Mouse (Mus musculus): ENCODE results near the gene Atcay. TPM values are rescaled to one million over a fixed set of nuclear protein-coding genes. Genes with fewer than 3 reads are reported as not detected.
A peak's percentile ranks its signal among the peaks of the same experiment; 100 is the strongest.

Gene Atcay
- polyA plus RNA-seq, 1 experiment from 2014 or later = not detected

DNA sequence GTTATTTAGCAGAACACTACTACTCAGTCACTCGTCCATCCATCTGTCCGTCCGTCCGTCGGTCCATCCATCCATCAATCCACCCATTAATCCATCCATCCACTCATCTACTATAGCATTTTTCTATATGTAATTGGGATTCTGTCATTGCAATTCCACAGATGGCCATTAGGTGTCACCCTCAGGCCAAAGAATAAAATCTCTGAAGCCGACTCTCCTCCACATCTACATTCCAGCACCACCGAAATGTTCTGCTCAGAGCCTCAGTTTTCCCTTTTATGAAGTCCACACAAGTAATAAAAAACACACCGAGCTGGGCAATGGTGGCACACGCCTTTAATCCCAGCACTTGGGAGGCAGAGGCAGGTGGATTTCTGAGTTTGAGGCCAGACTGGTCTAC is 32.4 kb downstream of the Atcay start:
- peaks cover 24% of the 10 kb centered on the region for H3K4me1 ChIP-seq (replicated peaks)
- no peak overlapping the region for H3K9ac ChIP-seq
- ATAC-seq (ENCODE audit: insufficient read depth) = no peak

DNA sequence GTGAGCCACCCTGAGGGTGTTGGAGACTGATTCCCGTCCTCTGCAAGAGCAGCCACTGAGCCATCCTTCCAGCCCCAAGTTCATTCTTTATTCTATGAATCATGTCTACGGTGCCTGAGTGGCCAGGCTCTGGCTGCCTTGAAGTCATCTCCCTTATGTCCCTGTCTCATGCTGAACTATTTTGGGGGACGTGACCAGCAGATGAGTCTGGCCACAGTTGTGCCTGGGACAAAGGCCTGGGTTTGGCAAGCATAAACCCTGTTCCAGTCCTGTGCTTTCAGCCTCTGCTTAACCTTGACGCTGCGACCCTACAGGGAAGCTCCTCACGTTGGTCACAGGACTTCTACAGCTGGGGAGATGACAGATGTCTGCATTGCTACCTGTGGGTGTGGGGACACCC is 33.3 kb downstream of the Atcay start:
- H3K27me3 ChIP-seq = peaks cover 73% of the 10 kb centered on the region
- H3K4me3 ChIP-seq (replicated peaks) = no peak overlapping the region
- WGBS (ENCODE audit: insufficient replicate concordance) = 42% methylated on average over 6 of the region's 6 CpGs
- H3K9ac ChIP-seq = no peak overlapping the region
- ATAC-seq (ENCODE audit: insufficient read depth) = no peak
- H3K27ac ChIP-seq (replicated peaks) = no peak overlapping the region
- peaks cover 24% of the 10 kb centered on the region for H3K4me1 ChIP-seq (replicated peaks)
- no peaks in the 10 kb centered on the region for H3K36me3 ChIP-seq (replicated peaks)
- H3K9me3 ChIP-seq (replicated peaks) = no peaks in the 10 kb centered on the region
- no peak overlapping the region for H3K4me2 ChIP-seq

More for the DNA sequence above, 32.4 kb downstream of the Atcay start:
- Histone ChIP-seq H3K4me2 (no peak overlapping the region), H3K27me3 (peaks cover 64% of the 10 kb centered on the region), H3K9me3 (replicated peaks) (no peaks in the 10 kb centered on the region), H3K27ac (replicated peaks) (no peak overlapping the region), H3K36me3 (replicated peaks) (no peaks in the 10 kb centered on the region), H3K4me3 (replicated peaks) (no peak overlapping the region)
- 2% methylated on average over 9 of the region's 9 CpGs for WGBS (ENCODE audit: insufficient replicate concordance)

DNA sequence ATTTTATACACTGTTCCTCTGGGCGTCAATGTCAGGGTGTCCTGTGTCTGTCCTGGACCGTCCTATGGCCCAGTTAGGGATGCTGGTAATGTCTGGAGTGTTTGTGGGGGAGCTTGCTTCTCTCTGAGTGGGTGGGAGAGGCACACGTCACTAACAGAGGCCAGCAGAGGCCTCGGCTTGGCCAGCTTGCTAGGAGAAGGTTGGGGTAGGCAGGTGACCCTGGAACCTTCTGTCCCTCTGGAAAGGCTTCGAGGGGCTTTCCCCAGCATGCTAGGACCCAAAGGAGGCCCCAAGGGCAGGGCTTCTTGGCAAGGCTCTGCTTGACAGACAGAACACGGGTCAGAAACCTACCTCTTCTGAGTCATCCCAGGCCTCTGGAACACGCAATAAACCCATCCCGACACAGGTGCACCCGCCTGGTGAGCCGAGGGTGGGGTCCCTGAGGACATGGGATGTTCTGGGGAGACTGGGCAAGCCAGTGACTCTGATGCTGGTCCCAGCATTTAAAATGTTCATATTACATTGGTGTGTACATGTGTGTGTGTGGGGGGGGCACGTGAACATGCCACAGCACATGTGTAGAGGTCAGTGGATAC is 34.1 kb downstream of the Atcay start:
- peaks cover 30% of the 10 kb centered on the region for H3K4me1 ChIP-seq (replicated peaks)
- no peaks in the 10 kb centered on the region for H3K9me3 ChIP-seq (replicated peaks)
- ATAC-seq (ENCODE audit: insufficient read depth) = no peak
- no peak overlapping the region for H3K4me3 ChIP-seq (replicated peaks)
- H3K27ac ChIP-seq (replicated peaks) = no peak overlapping the region
- WGBS (ENCODE audit: insufficient replicate concordance) = 49% methylated on average over 11 of the region's 11 CpGs
- H3K9ac ChIP-seq = no peak overlapping the region
- H3K4me2 ChIP-seq = no peak overlapping the region
- no peaks in the 10 kb centered on the region for H3K36me3 ChIP-seq (replicated peaks)
- peaks cover 73% of the 10 kb centered on the region for H3K27me3 ChIP-seq

DNA sequence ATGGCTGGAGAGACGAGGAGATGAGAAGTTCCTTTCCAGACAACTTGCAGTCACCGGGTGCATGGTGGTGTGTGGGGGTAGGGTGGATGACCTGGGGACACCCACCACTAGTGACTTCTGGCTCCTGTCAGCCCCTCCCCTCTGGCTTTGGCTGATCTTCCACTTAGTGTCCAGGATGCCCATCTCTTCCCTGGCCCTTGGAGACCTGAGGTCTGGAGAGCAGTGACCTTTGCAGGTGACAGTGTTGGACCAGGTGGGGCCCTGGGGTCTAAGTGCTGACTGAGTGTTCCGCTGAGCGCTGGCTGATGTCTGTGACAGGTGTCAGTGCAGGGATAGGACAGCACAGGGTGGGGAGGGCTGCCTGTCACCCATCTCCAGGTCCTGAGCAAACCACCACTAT is 35.3 kb downstream of the Atcay start:
- Histone ChIP-seq H3K9ac (no peak overlapping the region), H3K27me3 (peaks cover 73% of the 10 kb centered on the region), H3K9me3 (replicated peaks) (no peaks in the 10 kb centered on the region), H3K4me2 (no peak overlapping the region), H3K36me3 (replicated peaks) (peaks cover 9% of the 10 kb centered on the region), H3K4me1 (replicated peaks) (peaks cover 43% of the 10 kb centered on the region), H3K27ac (replicated peaks) (no peak overlapping the region), H3K4me3 (replicated peaks) (no peak overlapping the region)
- WGBS (ENCODE audit: insufficient replicate concordance) = 47% methylated on average over 4 of the region's 4 CpGs
- no peak for ATAC-seq (ENCODE audit: insufficient read depth)

DNA sequence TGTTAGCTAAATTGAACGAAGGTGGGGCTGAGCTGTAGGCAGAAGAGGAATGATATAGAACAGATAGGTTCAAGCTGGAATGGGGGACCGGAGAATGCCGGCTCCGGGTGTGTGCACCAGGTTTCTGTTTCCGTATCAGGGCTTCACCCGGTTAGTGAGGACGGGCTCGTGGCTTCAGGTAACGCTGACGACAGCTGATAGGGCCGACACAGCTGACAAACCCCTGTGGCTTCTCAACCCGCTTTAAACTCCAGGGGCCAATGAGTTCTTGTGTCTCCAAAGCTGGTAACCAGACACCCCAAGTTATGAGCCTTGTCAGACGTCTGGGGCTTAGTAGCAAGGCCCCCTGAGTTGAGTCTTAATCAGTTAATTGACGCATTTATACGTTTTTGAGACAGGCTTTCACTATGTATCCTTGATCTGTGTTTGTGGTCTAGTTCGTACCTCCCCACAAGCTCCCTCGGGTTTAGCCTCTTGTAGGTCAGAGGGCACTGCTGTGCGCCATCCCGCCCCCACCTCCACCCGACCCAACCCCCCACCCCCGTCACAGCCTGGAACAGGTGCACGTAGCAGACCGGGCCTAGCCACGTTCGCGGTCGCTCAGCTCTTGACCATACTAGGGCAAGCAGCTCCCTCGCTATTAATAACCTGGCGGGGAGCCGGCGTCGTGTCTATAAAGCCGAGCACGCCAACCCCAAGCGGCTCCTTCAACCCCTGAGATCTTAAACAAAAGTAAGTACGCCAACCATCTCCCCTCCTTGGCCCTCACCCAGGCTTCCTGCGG is 36.5 kb downstream of the Atcay start:
- H3K36me3 ChIP-seq (replicated peaks) = peaks cover 16% of the 10 kb centered on the region
- no peak for ATAC-seq (ENCODE audit: insufficient read depth)
- H3K9me3 ChIP-seq (replicated peaks) = no peaks in the 10 kb centered on the region
- 9% methylated on average over 37 of the region's 37 CpGs for WGBS (ENCODE audit: insufficient replicate concordance)
- no peak overlapping the region for H3K27ac ChIP-seq (replicated peaks)
- peak overlapping the region; percentile 44 for H3K4me2 ChIP-seq
- H3K4me1 ChIP-seq (replicated peaks) = peaks cover 49% of the 10 kb centered on the region
- H3K4me3 ChIP-seq (replicated peaks) = peak overlapping the region; percentile 10; the same call in 1 of the 2 replicates
- H3K27me3 ChIP-seq = peaks cover 62% of the 10 kb centered on the region
- H3K9ac ChIP-seq = no peak overlapping the region

DNA sequence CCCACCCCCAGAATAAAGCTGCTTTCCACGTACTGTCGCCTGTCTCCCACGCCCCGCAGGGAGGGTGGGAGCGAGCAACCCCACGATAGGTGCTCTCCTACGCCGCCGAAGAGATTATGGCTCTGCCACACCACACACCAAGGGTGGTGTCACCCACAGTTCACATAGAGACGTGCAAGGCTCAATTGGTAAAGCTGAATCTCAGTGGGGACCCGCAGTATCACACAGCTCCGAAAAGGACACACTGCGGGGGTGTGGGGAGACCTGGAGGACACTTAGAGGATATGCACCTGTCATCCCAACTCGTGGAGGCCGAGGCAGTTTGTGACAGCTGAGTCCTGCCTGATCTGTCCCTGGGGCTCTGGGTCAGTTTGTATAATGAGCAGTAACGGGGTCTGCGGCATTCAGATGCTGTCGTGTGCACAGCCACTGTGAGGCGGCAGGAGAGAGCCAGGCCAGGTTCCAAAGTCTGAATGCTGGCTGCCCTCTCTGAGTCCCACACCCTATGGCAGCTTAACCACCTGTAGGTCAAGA is 37.6 kb downstream of the Atcay start:
- Histone ChIP-seq H3K9ac (peak overlapping the region; percentile 71), H3K36me3 (replicated peaks) (peaks cover 25% of the 10 kb centered on the region), H3K4me3 (replicated peaks) (peak overlapping the region; percentile 69), H3K4me2 (peak overlapping the region; percentile 89), H3K27me3 (peaks cover 55% of the 10 kb centered on the region), H3K4me1 (replicated peaks) (peaks cover 49% of the 10 kb centered on the region), H3K9me3 (replicated peaks) (no peaks in the 10 kb centered on the region), H3K27ac (replicated peaks) (peak overlapping the region; percentile 86)
- ATAC-seq (ENCODE audit: insufficient read depth) = peak; percentile 9; the same call in 1 of the 2 replicates
- WGBS (ENCODE audit: insufficient replicate concordance) = 4% methylated on average over 19 of the region's 19 CpGs

DNA sequence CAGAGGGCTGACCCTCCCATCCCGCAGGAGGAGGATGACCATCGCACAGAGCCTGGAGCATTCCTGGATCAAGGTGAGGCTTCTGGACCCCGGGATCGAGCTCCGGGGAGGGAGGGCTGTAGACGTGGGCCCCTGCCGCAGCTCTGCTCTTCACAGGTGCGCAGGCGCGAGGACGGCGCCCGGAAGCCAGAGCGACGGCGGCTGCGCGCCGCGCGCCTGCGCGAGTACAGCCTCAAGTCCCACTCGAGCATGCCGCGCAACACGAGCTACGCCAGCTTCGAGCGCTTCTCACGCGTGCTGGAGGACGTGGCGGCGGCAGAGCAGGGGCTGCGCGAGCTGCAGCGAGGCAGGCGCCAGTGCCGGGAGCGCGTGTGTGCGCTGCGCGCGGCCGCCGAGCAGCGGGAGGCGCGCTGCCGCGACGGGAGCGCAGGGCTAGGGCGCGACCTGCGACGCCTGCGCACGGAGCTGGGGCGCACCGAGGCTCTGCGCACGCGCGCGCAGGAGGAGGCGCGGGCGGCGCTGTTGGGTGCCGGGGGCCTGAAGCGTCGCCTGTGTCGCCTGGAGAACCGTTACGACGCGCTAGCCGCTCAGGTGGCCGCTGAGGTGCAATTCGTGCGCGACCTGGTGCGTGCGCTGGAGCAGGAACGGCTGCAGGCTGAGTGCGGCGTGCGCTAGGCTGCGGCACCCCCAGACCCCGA is 38.2 kb downstream of the Atcay start:
- Histone ChIP-seq H3K36me3 (replicated peaks) (peaks cover 27% of the 10 kb centered on the region), H3K9me3 (replicated peaks) (no peaks in the 10 kb centered on the region), H3K27ac (replicated peaks) (peak overlapping the region; percentile 86), H3K9ac (peak overlapping the region; percentile 71), H3K27me3 (peaks cover 51% of the 10 kb centered on the region), H3K4me1 (replicated peaks) (peaks cover 49% of the 10 kb centered on the region), H3K4me3 (replicated peaks) (peak overlapping the region; percentile 69), H3K4me2 (peak overlapping the region; percentile 89)
- WGBS (ENCODE audit: insufficient replicate concordance) = under 1% methylated on average over 93 of the region's 93 CpGs
- peak; percentile 82 for ATAC-seq (ENCODE audit: insufficient read depth)

DNA sequence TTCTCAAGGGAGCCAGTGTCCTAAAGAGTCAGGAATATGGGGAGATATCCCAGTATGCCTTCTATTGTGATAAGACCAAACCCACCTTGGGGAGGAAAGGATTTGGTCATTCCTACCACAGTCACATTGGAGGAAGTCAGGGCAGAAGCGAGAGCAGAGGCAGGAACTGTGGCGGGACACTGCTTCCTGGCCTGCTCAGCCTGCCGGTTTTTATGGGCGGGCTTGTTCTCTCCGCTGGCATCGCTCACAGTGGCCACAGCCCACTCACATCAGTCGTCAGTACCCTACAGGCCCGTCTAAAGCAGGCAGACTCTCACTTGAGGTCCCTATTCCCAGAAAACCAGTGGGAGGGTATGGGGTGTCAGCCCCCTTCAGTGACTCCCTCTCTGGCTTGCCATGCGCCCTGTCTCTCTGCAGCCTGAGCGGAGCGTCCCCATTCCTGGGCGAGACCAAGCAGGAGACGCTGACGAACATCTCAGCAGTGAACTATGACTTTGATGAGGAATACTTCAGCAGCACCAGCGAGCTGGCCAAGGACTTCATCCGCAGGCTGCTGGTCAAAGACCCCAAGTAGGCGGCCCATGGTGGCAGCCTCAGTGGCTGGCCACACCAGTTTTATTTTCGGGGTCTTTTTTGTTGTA is 39.2 kb downstream of the Atcay start:
- peaks cover 41% of the 10 kb centered on the region for H3K27me3 ChIP-seq
- H3K9ac ChIP-seq = no peak overlapping the region
- H3K36me3 ChIP-seq (replicated peaks) = peaks cover 36% of the 10 kb centered on the region
- no peaks in the 10 kb centered on the region for H3K9me3 ChIP-seq (replicated peaks)
- peaks cover 49% of the 10 kb centered on the region for H3K4me1 ChIP-seq (replicated peaks)
- peak overlapping the region; percentile 89 for H3K4me2 ChIP-seq
- WGBS (ENCODE audit: insufficient replicate concordance) = 59% methylated on average over 18 of the region's 18 CpGs
- ATAC-seq (ENCODE audit: insufficient read depth) = no peak
- 0 out of 2 replicates have a peak overlapping the region, but pooled peaks have one; percentile 16 for H3K27ac ChIP-seq (replicated peaks)
- no peak overlapping the region for H3K4me3 ChIP-seq (replicated peaks)

DNA sequence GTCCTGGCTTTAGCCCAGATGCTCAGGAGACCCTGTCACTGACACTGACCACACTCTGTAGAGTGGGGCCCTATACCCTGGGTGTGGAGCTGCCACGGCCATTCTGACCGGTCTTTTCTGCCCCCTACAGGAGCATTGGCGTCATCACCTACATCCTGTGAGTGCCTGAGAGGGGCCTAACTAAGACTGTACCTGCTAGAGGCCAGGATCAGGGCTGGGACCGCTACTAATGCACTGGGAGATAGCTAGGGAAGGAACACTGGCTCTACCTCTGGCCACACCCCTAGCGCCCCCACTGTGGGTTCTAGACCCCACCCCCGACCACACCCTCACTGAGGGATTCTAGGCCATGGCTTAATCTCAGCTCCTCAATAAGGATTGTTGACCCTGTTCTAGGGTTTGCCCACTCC is 39.7 kb downstream of the Atcay start:
- H3K4me2 ChIP-seq = no peak overlapping the region
- H3K4me1 ChIP-seq (replicated peaks) = peaks cover 49% of the 10 kb centered on the region
- WGBS (ENCODE audit: insufficient replicate concordance) = 35% methylated on average over 6 of the region's 6 CpGs
- no peak overlapping the region for H3K4me3 ChIP-seq (replicated peaks)
- ATAC-seq (ENCODE audit: insufficient read depth) = no peak
- H3K27me3 ChIP-seq = peaks cover 36% of the 10 kb centered on the region
- peaks cover 38% of the 10 kb centered on the region for H3K36me3 ChIP-seq (replicated peaks)
- H3K27ac ChIP-seq (replicated peaks) = 0 out of 2 replicates have a peak overlapping the region, but pooled peaks have one; percentile 16
- no peak overlapping the region for H3K9ac ChIP-seq
- no peaks in the 10 kb centered on the region for H3K9me3 ChIP-seq (replicated peaks)

DNA sequence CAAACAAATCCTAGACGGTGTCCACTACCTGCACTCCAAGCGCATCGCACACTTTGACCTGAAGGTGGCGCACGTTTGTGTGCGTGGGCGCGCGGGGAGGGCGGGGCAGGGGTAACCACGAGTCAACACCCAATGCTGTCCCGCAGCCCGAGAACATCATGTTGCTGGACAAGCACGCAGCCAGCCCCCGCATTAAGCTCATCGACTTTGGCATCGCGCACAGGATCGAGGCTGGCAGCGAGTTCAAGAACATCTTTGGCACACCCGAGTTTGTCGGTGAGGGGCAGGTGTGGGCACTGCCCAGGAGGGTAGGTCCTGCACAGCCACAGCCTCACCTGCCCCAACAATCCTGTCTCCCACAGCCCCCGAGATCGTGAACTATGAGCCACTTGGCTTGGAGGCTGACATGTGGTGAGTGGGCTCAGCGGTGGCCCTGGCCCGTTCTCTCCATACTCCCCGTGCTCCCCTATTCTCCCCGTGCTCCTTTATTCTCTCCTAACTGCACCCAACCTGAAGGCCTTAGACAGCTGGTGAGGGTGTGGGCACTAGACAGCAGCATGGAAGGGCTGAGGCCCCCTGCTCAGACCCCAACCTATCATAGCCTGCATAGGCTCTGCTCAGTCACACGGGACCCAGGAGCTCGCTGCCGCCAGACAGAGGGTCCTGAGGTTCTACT is 40.3 kb downstream of the Atcay start:
- peaks cover 43% of the 10 kb centered on the region for H3K36me3 ChIP-seq (replicated peaks)
- no peaks in the 10 kb centered on the region for H3K9me3 ChIP-seq (replicated peaks)
- H3K9ac ChIP-seq = no peak overlapping the region
- H3K4me1 ChIP-seq (replicated peaks) = peaks cover 49% of the 10 kb centered on the region
- peaks cover 30% of the 10 kb centered on the region for H3K27me3 ChIP-seq
- H3K27ac ChIP-seq (replicated peaks) = no peak overlapping the region
- H3K4me2 ChIP-seq = no peak overlapping the region
- 66% methylated on average over 31 of the region's 31 CpGs for WGBS (ENCODE audit: insufficient replicate concordance)
- no peak overlapping the region for H3K4me3 ChIP-seq (replicated peaks)
- ATAC-seq (ENCODE audit: insufficient read depth) = no peak

All from liver, embryonic 15.5 days (tissue).